Mouse (Mus musculus) heart, postnatal 0 days (tissue): ENCODE results near the gene Mycbp. TPM values are rescaled to one million over a fixed set of nuclear protein-coding genes. Genes with fewer than 3 reads are reported as not detected.

Experiments used
- ATAC-seq: fragments of 200-750 bp; cut with Nextera tagmentation; 2 replicates; pipeline ENCODE4 v1.8.0; 2017; ENCODE audit warnings: low read depth, moderate number of reproducible peaks, moderate library complexity; ENCODE audit not compliant: insufficient read depth
- DNase-seq: peaks from one replicate; pipeline ENCODE4 v3.0.0-alpha.2; 2016; ENCODE audit warnings: low spot score
- H3K27ac ChIP-seq: fragments of 300-500 bp; sonication (generic); 2 replicates; pipeline ENCODE4 v1.5.1; 2014; ENCODE audit warnings: low read depth, mild to moderate bottlenecking
- H3K27me3 ChIP-seq: fragments of 300-500 bp; sonication (generic); 2 replicates; pipeline ENCODE4 v1.6.1; 2014; ENCODE audit warnings: low read length, mixed read lengths; ENCODE audit not compliant: control insufficient read depth, insufficient read depth
- H3K36me3 ChIP-seq: fragments of 300-500 bp; sonication (generic); replicated peaks from 2 replicates; pipeline ENCODE4 v1.6.1; 2014; ENCODE audit warnings: low read length, mixed read lengths; ENCODE audit not compliant: control insufficient read depth, insufficient read depth
- H3K4me1 ChIP-seq: fragments of 300-500 bp; sonication (generic); 2 replicates; pipeline ENCODE4 v1.6.1; 2014; ENCODE audit warnings: antibody characterized with exemption; ENCODE audit not compliant: control insufficient read depth, insufficient read depth
- H3K4me2 ChIP-seq: fragments of 300-500 bp; sonication (generic); 2 replicates; pipeline ENCODE4 v1.6.1; 2014; ENCODE audit warnings: low read depth, mild to moderate bottlenecking, low read length, moderate library complexity
- H3K4me3 ChIP-seq: fragments of 300-500 bp; sonication (generic); 2 replicates; pipeline ENCODE4 v1.5.1; 2014; ENCODE audit warnings: low read depth, low read length
- H3K9ac ChIP-seq: fragments of 300-500 bp; sonication (generic); replicated peaks from 2 replicates; pipeline ENCODE4 v1.6.1; 2014; ENCODE audit warnings: low read depth, low read length, mixed read lengths
- H3K9me3 ChIP-seq: fragments of 300-500 bp; sonication (generic); replicated peaks from 2 replicates; pipeline ENCODE4 v1.6.1; 2016; ENCODE audit warnings: low read length; ENCODE audit not compliant: control insufficient read depth
- CTCF ChIP-seq: IDR thresholded peaks from 2 replicates; pipeline ENCODE4 v1.5.1; 2016; ENCODE audit warnings: antibody characterized with exemption, control low read depth, low read depth
- EP300 ChIP-seq: IDR thresholded peaks from 2 replicates; pipeline ENCODE4 v1.6.1; 2016; ENCODE audit warnings: antibody characterized with exemption, low read depth
- WGBS: fragments of 180-500 bp; shearing (Covaris S2); extraction: QIAGEN DNeasy Blood & Tissue Kit; methylation state at CpG from one replicate; pipeline ENCODE4 v1.1.7; 2014; 5-methylcytosine and 5-hydroxymethylcytosine counted together
- polyA plus RNA-seq: library from polyadenylated mRNA; unstranded; fragments of >200 nt; fragmentation: Nextera tagmentation; extraction: Ambion mirVana; gene quantifications from 2 replicates; pipeline ENCODE4 v1.2.1, GENCODE M21; 2015
- total RNA-seq: library from RNA; depleted of rRNA; stranded (reverse); fragments of >200 nt; gene quantifications from 2 replicates; pipeline ENCODE4 v1.2.3, GENCODE M21; 2014; ENCODE audit warnings: low replicate concordance

Gene Mycbp
- total and polyA plus RNA-seq, 2 experiments from 2014 or later: 15.7 to 68.9 TPM

GRCm38 (mm10) chr4:123946701-123947100 lies 42.1 kb downstream of the Mycbp start:
- TF ChIP-seq CTCF: no peak
- no peak for TF ChIP-seq EP300
- H3K4me1 ChIP-seq: no peaks in the 10 kb centered on the region
- no peaks in the 10 kb centered on the region for H3K27me3 ChIP-seq
- ATAC-seq: no peak
- no peaks in the 10 kb centered on the region for H3K36me3 ChIP-seq
- no peaks in the 10 kb centered on the region for H3K9me3 ChIP-seq
- no peak overlapping the region for H3K27ac ChIP-seq
- H3K4me3 ChIP-seq: no peak overlapping the region
- H3K9ac ChIP-seq: no peak overlapping the region
- no peak overlapping the region for H3K4me2 ChIP-seq
- DNase-seq: no peak
- WGBS: 87% methylated on average over 4 of the region's 4 CpGs

GRCm38 (mm10) chr4:123947149-123947548 lies 42.5 kb downstream of the Mycbp start:
- 23% methylated on average over 5 of the region's 5 CpGs for WGBS
- H3K27ac ChIP-seq: no peak overlapping the region
- H3K4me1 ChIP-seq: no peaks in the 10 kb centered on the region
- no peak overlapping the region for H3K4me3 ChIP-seq
- DNase-seq (no peak), ATAC-seq (no peak)
- no peaks in the 10 kb centered on the region for H3K36me3 ChIP-seq
- TF ChIP-seq CTCF: no peak
- no peak for TF ChIP-seq EP300
- no peak overlapping the region for H3K4me2 ChIP-seq
- H3K27me3 ChIP-seq: no peaks in the 10 kb centered on the region
- H3K9me3 ChIP-seq: no peaks in the 10 kb centered on the region
- no peak overlapping the region for H3K9ac ChIP-seq

GRCm38 (mm10) chr4:123948901-123949300 lies 44.3 kb downstream of the Mycbp start:
- Histone ChIP-seq H3K27me3 (no peaks in the 10 kb centered on the region), H3K9ac (no peak overlapping the region), H3K27ac (no peak overlapping the region), H3K4me1 (no peaks in the 10 kb centered on the region), H3K4me2 (no peak overlapping the region), H3K4me3 (no peak overlapping the region), H3K36me3 (no peaks in the 10 kb centered on the region), H3K9me3 (no peaks in the 10 kb centered on the region)
- DNase-seq (no peak), ATAC-seq (no peak)
- no peak for TF ChIP-seq CTCF
- TF ChIP-seq EP300: no peak
- 88% methylated on average over 6 of the region's 6 CpGs for WGBS

- H3K27ac ChIP-seq: no peak overlapping the region
- no peaks in the 10 kb centered on the region for H3K4me1 ChIP-seq
- H3K9ac ChIP-seq: no peak overlapping the region
- H3K36me3 ChIP-seq: no peaks in the 10 kb centered on the region
- TF ChIP-seq CTCF: no peak
- TF ChIP-seq EP300: no peak
- no peak overlapping the region for H3K4me3 ChIP-seq
- no peak overlapping the region for H3K4me2 ChIP-seq
- no peak for DNase-seq
- ATAC-seq: no peak
- 72% methylated on average over 10 of the region's 10 CpGs for WGBS
- H3K9me3 ChIP-seq: no peaks in the 10 kb centered on the region
- no peaks in the 10 kb centered on the region for H3K27me3 ChIP-seq
Observed at GRCm38 (mm10) chr4:123949649-123950048, 45.0 kb downstream of the Mycbp start.

- WGBS: 45% methylated on average over 8 of the region's 8 CpGs
- no peak overlapping the region for H3K4me2 ChIP-seq
- H3K27me3 ChIP-seq: peaks cover 11% of the 10 kb centered on the region
- TF ChIP-seq EP300: no peak
- H3K4me1 ChIP-seq: no peaks in the 10 kb centered on the region
- H3K9me3 ChIP-seq: no peaks in the 10 kb centered on the region
- no peaks in the 10 kb centered on the region for H3K36me3 ChIP-seq
- no peak overlapping the region for H3K4me3 ChIP-seq
- no peak overlapping the region for H3K27ac ChIP-seq
- H3K9ac ChIP-seq: no peak overlapping the region; the same call in 1 of the 2 replicates
- no peak for ATAC-seq
- DNase-seq: no peak
Observed at GRCm38 (mm10) chr4:123952059-123952458, 47.4 kb downstream of the Mycbp start.

- ATAC-seq: peak; percentile 72
- TF ChIP-seq EP300: no peak
- TF ChIP-seq CTCF: peak; percentile 79
- WGBS: 7% methylated on average over 31 of the region's 31 CpGs
- Histone ChIP-seq H3K9ac (no peak overlapping the region), H3K4me3 (0 out of 2 replicates have a peak overlapping the region, but pooled peaks have one; percentile 9), H3K27me3 (peaks cover 11% of the 10 kb centered on the region), H3K27ac (no peak overlapping the region), H3K4me1 (no peaks in the 10 kb centered on the region), H3K4me2 (peak overlapping the region; percentile 44), H3K9me3 (no peaks in the 10 kb centered on the region), H3K36me3 (no peaks in the 10 kb centered on the region)
- peak; percentile 34 for DNase-seq
Observed at GRCm38 (mm10) chr4:123956703-123957491, 52.3 kb downstream of the Mycbp start.
